Comparison of ENCODE assay signal across 25 mouse cellular contexts in the genomic region with DNA sequence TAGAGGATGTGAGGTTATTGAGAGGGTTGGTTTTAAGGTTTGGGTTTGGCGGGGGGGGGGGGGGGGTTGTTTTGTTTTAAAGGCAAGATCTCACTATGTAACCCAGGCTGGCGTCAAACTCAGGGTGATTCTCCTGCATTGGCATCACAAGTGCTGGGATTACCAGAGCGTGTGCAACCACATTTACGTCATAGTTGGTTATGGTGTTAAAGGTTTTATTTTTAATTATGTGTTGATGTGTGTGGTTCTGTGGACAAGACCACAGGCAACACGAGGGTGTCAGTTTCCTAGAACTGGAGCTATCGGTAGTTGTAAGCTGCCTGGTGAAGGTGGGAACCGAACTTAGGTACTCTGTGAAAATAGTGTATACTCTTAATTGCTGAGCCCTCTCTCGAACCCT. TPM values are rescaled to one million over a fixed set of nuclear protein-coding genes. Genes with fewer than 3 reads are reported as not detected.
DNase-seq lines count a peak whose midpoint lies in the region; ATAC-seq lines count a peak whose summit lies in the region.
"Had no signal": no experiment of that assay in that cellular context is flagged by ENCODE, and none has a peak within 500 bp of the region (broad histone marks: within the 10 kb centered on the region; RNA-seq: fewer than 3 reads in every experiment).

No protein-coding gene starts in this region.

- H3K36me3 ChIP-seq in forebrain, embryonic 11.5 days (ENCODE audit: control insufficient read depth, insufficient read depth, low read length), result no peaks in the 10 kb centered on the region
- H3K36me3 ChIP-seq in forebrain, embryonic 12.5 days (replicated peaks), result no peaks in the 10 kb centered on the region
- no peaks in the 10 kb centered on the region for H3K36me3 ChIP-seq in intestine, embryonic 15.5 days
- H3K36me3 ChIP-seq: embryonic facial prominence, embryonic 15.5 days; hindbrain, embryonic 15.5 days; limb, embryonic 12.5 days; midbrain, embryonic 10.5 days; neural tube, embryonic 12.5 days had no signal

- H3K4me1 ChIP-seq in forebrain, embryonic 11.5 days (replicated peaks; ENCODE audit: control insufficient read depth, insufficient read depth, low read length), result peaks cover 10% of the 10 kb centered on the region; the same call in 1 of the 2 replicates
- peaks cover 12% of the 10 kb centered on the region for H3K4me1 ChIP-seq in forebrain, embryonic 12.5 days
- peaks cover 4% of the 10 kb centered on the region for H3K4me1 ChIP-seq in intestine, embryonic 15.5 days (replicated peaks)
- H3K4me1 ChIP-seq: hindbrain, embryonic 15.5 days had no signal

- H3K9me3 ChIP-seq in forebrain, embryonic 11.5 days (ENCODE audit: control insufficient read depth, low read length), result no peaks in the 10 kb centered on the region
- H3K9me3 ChIP-seq in forebrain, embryonic 12.5 days, result no peaks in the 10 kb centered on the region
- no peaks in the 10 kb centered on the region for H3K9me3 ChIP-seq in intestine, embryonic 15.5 days
- H3K9me3 ChIP-seq: embryonic facial prominence, embryonic 15.5 days; hindbrain, embryonic 15.5 days; limb, embryonic 12.5 days; midbrain, embryonic 10.5 days; neural tube, embryonic 12.5 days had no signal

- H3K27ac ChIP-seq in forebrain, embryonic 11.5 days (ENCODE audit: low read depth, low read length), result 0 out of 2 replicates have a peak overlapping the region, but pooled peaks have one; percentile 50
- no peak overlapping the region for H3K27ac ChIP-seq in forebrain, embryonic 12.5 days
- no peak overlapping the region for H3K27ac ChIP-seq in intestine, embryonic 15.5 days
- H3K27ac ChIP-seq: embryonic facial prominence, embryonic 15.5 days; heart, adult 2 months; hindbrain, embryonic 15.5 days; limb, embryonic 12.5 days; macrophage; neural tube, embryonic 12.5 days; stomach, postnatal 0 days had no signal

- WGBS in forebrain, embryonic 11.5 days, result 74% methylated on average over 8 of the region's 8 CpGs
- 81% methylated on average over 7 of the region's 8 CpGs for WGBS in forebrain, embryonic 12.5 days
- WGBS in intestine, embryonic 15.5 days, result 75% methylated on average over 7 of the region's 8 CpGs

- no peak for DNase-seq in forebrain, embryonic 11.5 days (ENCODE audit: low spot score)
- peak; percentile 29 for DNase-seq in thymus, postnatal 0 days (ENCODE audit: low spot score)
- DNase-seq in thymus, postnatal 36 days, result no peak
- DNase-seq in gastrocnemius, adult 18-20 months (ENCODE audit: low spot score), result no peak
- DNase-seq in gastrocnemius, postnatal 10 days, result no peak
- DNase-seq: adrenal gland, postnatal 25 days; cerebellum, adult 8-10 months; gastrocnemius, postnatal 14 days; heart, adult 2 months; kidney, adult 11 months; kidney, postnatal 4 days; liver, postnatal 0 days; right cerebral cortex, postnatal 4 days had no signal

- H3K4me2 ChIP-seq in forebrain, embryonic 11.5 days (ENCODE audit: low read depth, low read length, severe bottlenecking), result no peak overlapping the region
- no peak overlapping the region for H3K4me2 ChIP-seq in forebrain, embryonic 12.5 days
- H3K4me2 ChIP-seq in intestine, embryonic 15.5 days (replicated peaks), result no peak overlapping the region
- H3K4me2 ChIP-seq: embryonic facial prominence, embryonic 15.5 days; hindbrain, embryonic 15.5 days; limb, embryonic 12.5 days; liver, embryonic 11.5 days; neural tube, embryonic 12.5 days had no signal

- H3K9ac ChIP-seq in forebrain, embryonic 11.5 days (ENCODE audit: low read length), result no peak overlapping the region
- no peak overlapping the region for H3K9ac ChIP-seq in forebrain, embryonic 12.5 days
- H3K9ac ChIP-seq in intestine, embryonic 15.5 days, result no peak overlapping the region
- H3K9ac ChIP-seq: embryonic facial prominence, embryonic 15.5 days; hindbrain, embryonic 15.5 days; limb, embryonic 12.5 days; liver, postnatal 0 days; neural tube, embryonic 12.5 days had no signal

- H3K4me3 ChIP-seq in forebrain, embryonic 11.5 days (ENCODE audit: low read depth, low read length), result no peak overlapping the region
- no peak overlapping the region for H3K4me3 ChIP-seq in forebrain, embryonic 12.5 days (replicated peaks)
- no peak overlapping the region for H3K4me3 ChIP-seq in intestine, embryonic 15.5 days (replicated peaks)
- H3K4me3 ChIP-seq: embryonic facial prominence, embryonic 15.5 days; heart, adult 2 months; hindbrain, embryonic 15.5 days; limb, embryonic 12.5 days; midbrain, embryonic 10.5 days; neural tube, embryonic 12.5 days had no signal

- H3K27me3 ChIP-seq in forebrain, embryonic 11.5 days (ENCODE audit: control insufficient read depth, insufficient read depth, low read length), result no peaks in the 10 kb centered on the region
- no peaks in the 10 kb centered on the region for H3K27me3 ChIP-seq in forebrain, embryonic 12.5 days
- H3K27me3 ChIP-seq in intestine, embryonic 15.5 days (replicated peaks), result no peaks in the 10 kb centered on the region
- H3K27me3 ChIP-seq: embryonic facial prominence, embryonic 15.5 days; hindbrain, embryonic 15.5 days; limb, embryonic 12.5 days; neural tube, embryonic 12.5 days had no signal

- ATAC-seq in forebrain, embryonic 11.5 days (replicated peaks; ENCODE audit: low FRiP score), result no peak
- no peak for ATAC-seq in forebrain, embryonic 12.5 days (ENCODE audit: low FRiP score)
- 0 out of 2 replicates have a peak, but pooled peaks have one; percentile 3 for ATAC-seq in megakaryocyte, adult 5-6 weeks (ENCODE audit: poor library complexity, severe bottlenecking)
- ATAC-seq in intestine, embryonic 15.5 days, result no peak
- ATAC-seq: liver, postnatal 0 days; lung, postnatal 0 days had no signal

RNA-seq across cellular contexts. Expression of gene Vps37b, which starts 3.7 kb away (rescaled TPM):
- polyA plus RNA-seq in forebrain, embryonic 11.5 days (2014; fragmentation: Nextera tagmentation; extraction: Ambion mirVana), result 60.2 and 61.4 TPM in 2 replicates
- 70.5 and 73.4 TPM in 2 replicates for polyA plus RNA-seq in forebrain, embryonic 12.5 days (2016; fragmentation: Nextera tagmentation; extraction: Ambion mirVana)
- 32.4 and 32.8 TPM in 2 replicates for polyA plus RNA-seq in thymus, postnatal 0 days (2015; fragmentation: Nextera tagmentation; extraction: Ambion mirVana)
- 28.9 and 29.2 TPM in 2 replicates for total RNA-seq in megakaryocyte, adult 5-6 weeks (2015)
- total RNA-seq in megakaryocyte, adult 5-6 weeks (2017), result 29.1 and 29.9 TPM in 2 replicates
- total RNA-seq in gastrocnemius, adult 18-20 months (2021), result 1 to 10 TPM; 5.7 to 6.6 TPM
- total RNA-seq in gastrocnemius, postnatal 10 days (2021), result 10 to 100 TPM; 11.9 to 13.4 TPM
- 28.2 and 28.8 TPM in 2 replicates for polyA plus RNA-seq in intestine, embryonic 15.5 days (2015; fragmentation: Nextera tagmentation; extraction: Ambion mirVana)

RNA-seq across cellular contexts. Expression of gene Abcb9, which starts 59.8 kb away (rescaled TPM):
- 1.6 and 1.7 TPM in 2 replicates for polyA plus RNA-seq in forebrain, embryonic 11.5 days (2014; fragmentation: Nextera tagmentation; extraction: Ambion mirVana)
- polyA plus RNA-seq in forebrain, embryonic 12.5 days (2016; fragmentation: Nextera tagmentation; extraction: Ambion mirVana), result 2.9 and 3.3 TPM in 2 replicates
- polyA plus RNA-seq in thymus, postnatal 0 days (2015; fragmentation: Nextera tagmentation; extraction: Ambion mirVana), result 38.3 and 39.3 TPM in 2 replicates
- total RNA-seq in megakaryocyte, adult 5-6 weeks (2015), result 0.62 and 1.4 TPM in 2 replicates
- 0.12 and 1.3 TPM in 2 replicates for total RNA-seq in megakaryocyte, adult 5-6 weeks (2017)
- 1 to 10 TPM; 8.4 to 8.9 TPM for total RNA-seq in gastrocnemius, adult 18-20 months (2021)
- total RNA-seq in gastrocnemius, postnatal 10 days (2021), result 1 to 10 TPM; 4.2 to 4.4 TPM
- polyA plus RNA-seq in intestine, embryonic 15.5 days (2015; fragmentation: Nextera tagmentation; extraction: Ambion mirVana), result 2.3 and 2.5 TPM in 2 replicates
